Mouse (Mus musculus) lung, embryonic 14.5 days (tissue): Measurements from ENCODE around the gene Rbm4. TPM values are rescaled to one million over a fixed set of nuclear protein-coding genes. Genes with fewer than 3 reads are reported as not detected.

Experiments used
- ATAC-seq: fragments of 200-750 bp; cut with Nextera tagmentation; 2 replicates; pipeline ENCODE4 v1.8.0; 2017; ENCODE audit warnings: mild to moderate bottlenecking, moderate TSS enrichment, moderate library complexity; ENCODE audit not compliant: insufficient read depth
- DNase-seq: peaks from one replicate; pipeline ENCODE4 v3.0.0-alpha.2; 2015
- H3K27ac ChIP-seq: fragments of 300-500 bp; sonication (generic); 2 replicates; pipeline ENCODE4 v1.5.1; 2014; ENCODE audit warnings: low read depth, mild to moderate bottlenecking, moderate library complexity
- H3K27me3 ChIP-seq: fragments of 300-500 bp; sonication (generic); 2 replicates; pipeline ENCODE4 v1.6.1; 2014; ENCODE audit warnings: low read length, control low read depth; ENCODE audit not compliant: insufficient read depth
- H3K36me3 ChIP-seq: fragments of 300-500 bp; sonication (generic); 2 replicates; pipeline ENCODE4 v1.6.1; 2014; ENCODE audit warnings: control low read depth; ENCODE audit not compliant: insufficient read depth
- H3K4me1 ChIP-seq: fragments of 300-500 bp; sonication (generic); 2 replicates; pipeline ENCODE4 v1.6.1; 2014; ENCODE audit warnings: antibody characterized with exemption, control low read depth; ENCODE audit not compliant: insufficient read depth
- H3K4me2 ChIP-seq: fragments of 300-500 bp; sonication (generic); 2 replicates; pipeline ENCODE4 v1.6.1; 2014; ENCODE audit warnings: mild to moderate bottlenecking
- H3K4me3 ChIP-seq: fragments of 300-500 bp; sonication (generic); 2 replicates; pipeline ENCODE4 v1.5.1; 2014; ENCODE audit warnings: low read depth, low read length
- H3K9ac ChIP-seq: fragments of 300-500 bp; sonication (generic); 2 replicates; pipeline ENCODE4 v1.6.1; 2014
- H3K9me3 ChIP-seq: fragments of 300-500 bp; sonication (generic); 2 replicates; pipeline ENCODE4 v1.6.1; 2016; ENCODE audit warnings: low read depth, low read length, control low read depth
- CTCF ChIP-seq: IDR thresholded peaks from 2 replicates; pipeline ENCODE4 v1.5.1; 2016; ENCODE audit warnings: antibody characterized with exemption, low read depth
- WGBS: fragments of 180-500 bp; shearing (Covaris S2); extraction: QIAGEN DNeasy Blood & Tissue Kit; methylation state at CpG from one replicate; pipeline ENCODE4 v1.1.7; 2014; 5-methylcytosine and 5-hydroxymethylcytosine counted together
- polyA plus RNA-seq: library from polyadenylated mRNA; unstranded; fragments of >200 nt; fragmentation: Nextera tagmentation; extraction: Ambion mirVana; gene quantifications from 2 replicates; pipeline ENCODE4 v1.2.1, GENCODE M21; 2014

Rbm4 gene
- polyA plus RNA-seq, 1 experiment from 2014 or later: 62.8 TPM

DNA sequence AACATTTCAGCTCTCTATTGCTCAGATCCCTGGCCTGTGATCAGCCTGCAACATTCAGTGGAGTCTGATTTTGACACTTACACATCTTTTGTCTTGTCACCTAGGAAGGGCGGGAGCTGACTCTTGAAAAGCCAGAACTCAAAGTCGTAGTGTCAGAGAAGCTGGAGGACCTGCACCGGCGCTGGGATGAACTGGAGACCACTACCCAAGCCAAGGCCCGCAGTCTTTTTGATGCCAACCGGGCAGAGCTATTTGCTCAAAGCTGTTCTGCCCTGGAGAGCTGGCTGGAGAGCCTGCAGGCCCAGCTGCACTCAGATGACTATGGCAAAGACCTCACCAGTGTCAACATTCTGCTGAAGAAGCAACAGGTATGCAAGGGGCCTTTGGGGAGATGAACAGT lies 51.5 kb downstream of the Rbm4 start:
- WGBS: 90% methylated on average over 6 of the region's 6 CpGs

DNA sequence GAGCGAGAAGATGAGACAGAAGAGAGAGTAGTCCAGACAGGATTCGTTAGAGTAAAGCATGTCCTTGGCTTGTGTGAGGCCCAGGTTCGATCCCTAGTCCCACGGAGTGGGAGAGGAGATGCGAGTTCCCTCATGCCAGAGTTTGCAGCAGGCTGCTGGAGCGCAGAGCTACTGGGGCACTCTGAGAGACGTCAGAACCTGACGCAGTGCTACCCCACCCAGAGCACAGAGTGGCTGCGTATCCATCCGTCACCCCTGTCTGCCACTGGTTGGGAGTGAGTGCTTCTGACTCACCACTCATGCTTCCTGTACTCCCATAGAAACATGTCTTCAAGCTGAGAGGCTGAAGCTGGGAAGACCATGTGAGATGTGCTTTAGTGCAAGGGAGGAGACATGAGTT lies 52.2 kb downstream of the Rbm4 start:
- Histone ChIP-seq H3K27ac (no peak overlapping the region), H3K4me3 (no peak overlapping the region), H3K9me3 (no peaks in the 10 kb centered on the region), H3K9ac (no peak overlapping the region), H3K4me2 (no peak overlapping the region), H3K4me1 (no peaks in the 10 kb centered on the region), H3K27me3 (no peaks in the 10 kb centered on the region), H3K36me3 (no peaks in the 10 kb centered on the region)
- WGBS: 73% methylated on average over 10 of the region's 10 CpGs
- TF ChIP-seq CTCF: no peak
- DNase-seq (no peak), ATAC-seq (no peak)

More for the DNA sequence above, 51.5 kb downstream of the Rbm4 start:
- Histone ChIP-seq H3K9ac (no peak overlapping the region), H3K4me2 (no peak overlapping the region), H3K27me3 (no peaks in the 10 kb centered on the region), H3K27ac (no peak overlapping the region), H3K4me3 (no peak overlapping the region), H3K36me3 (no peaks in the 10 kb centered on the region), H3K9me3 (no peaks in the 10 kb centered on the region), H3K4me1 (no peaks in the 10 kb centered on the region)
- ATAC-seq: no peak
- DNase-seq: no peak
- TF ChIP-seq CTCF: no peak

DNA sequence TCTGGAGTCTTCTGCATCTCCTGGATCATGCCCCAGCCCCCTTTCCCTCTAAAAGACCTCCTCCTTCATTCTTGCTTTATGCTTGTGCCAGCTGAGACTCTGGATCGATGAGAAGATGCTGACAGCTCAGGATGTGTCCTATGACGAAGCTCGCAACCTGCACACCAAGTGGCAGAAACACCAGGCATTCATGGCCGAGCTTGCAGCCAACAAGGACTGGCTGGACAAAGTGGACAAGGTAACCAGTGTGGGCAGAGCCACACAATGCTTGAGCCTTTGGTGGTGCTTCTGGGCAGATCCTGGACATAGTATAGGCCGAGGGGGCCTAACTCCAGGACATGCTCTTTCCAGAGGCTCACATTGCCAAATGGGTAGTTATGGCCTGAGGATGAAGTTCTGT lies 53.9 kb downstream of the Rbm4 start:
- no peak overlapping the region for H3K27ac ChIP-seq
- H3K4me2 ChIP-seq: no peak overlapping the region
- WGBS: 81% methylated on average over 5 of the region's 5 CpGs
- no peak overlapping the region for H3K9ac ChIP-seq
- no peaks in the 10 kb centered on the region for H3K27me3 ChIP-seq
- ATAC-seq: no peak
- H3K9me3 ChIP-seq: no peaks in the 10 kb centered on the region
- no peak overlapping the region for H3K4me3 ChIP-seq
- TF ChIP-seq CTCF: no peak
- no peaks in the 10 kb centered on the region for H3K36me3 ChIP-seq
- H3K4me1 ChIP-seq: no peaks in the 10 kb centered on the region
- no peak for DNase-seq

DNA sequence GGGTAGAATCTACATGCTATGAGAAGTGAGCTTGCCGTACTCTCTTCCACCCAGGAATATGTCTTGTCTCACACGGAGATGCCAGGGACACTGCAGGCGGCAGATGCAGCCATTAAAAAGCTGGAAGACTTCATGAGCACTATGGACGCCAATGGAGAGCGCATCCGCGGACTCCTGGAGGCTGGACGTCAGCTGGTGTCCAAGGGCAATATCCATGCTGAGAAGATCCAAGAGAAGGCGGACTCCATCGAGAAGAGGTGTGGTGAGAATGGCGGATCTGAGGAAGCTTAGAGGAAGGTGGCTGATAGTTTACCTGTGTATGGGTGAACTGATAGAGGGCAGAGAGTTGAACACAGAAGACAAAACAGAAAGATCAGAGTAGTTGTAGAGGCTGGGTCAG lies 54.6 kb downstream of the Rbm4 start:
- no peaks in the 10 kb centered on the region for H3K27me3 ChIP-seq
- H3K27ac ChIP-seq: no peak overlapping the region
- H3K36me3 ChIP-seq: no peaks in the 10 kb centered on the region
- ATAC-seq (no peak), DNase-seq (no peak)
- H3K9ac ChIP-seq: no peak overlapping the region
- no peak overlapping the region for H3K4me3 ChIP-seq
- H3K4me2 ChIP-seq: no peak overlapping the region
- H3K9me3 ChIP-seq: no peaks in the 10 kb centered on the region
- TF ChIP-seq CTCF: no peak
- 90% methylated on average over 11 of the region's 11 CpGs for WGBS
- H3K4me1 ChIP-seq: no peaks in the 10 kb centered on the region

DNA sequence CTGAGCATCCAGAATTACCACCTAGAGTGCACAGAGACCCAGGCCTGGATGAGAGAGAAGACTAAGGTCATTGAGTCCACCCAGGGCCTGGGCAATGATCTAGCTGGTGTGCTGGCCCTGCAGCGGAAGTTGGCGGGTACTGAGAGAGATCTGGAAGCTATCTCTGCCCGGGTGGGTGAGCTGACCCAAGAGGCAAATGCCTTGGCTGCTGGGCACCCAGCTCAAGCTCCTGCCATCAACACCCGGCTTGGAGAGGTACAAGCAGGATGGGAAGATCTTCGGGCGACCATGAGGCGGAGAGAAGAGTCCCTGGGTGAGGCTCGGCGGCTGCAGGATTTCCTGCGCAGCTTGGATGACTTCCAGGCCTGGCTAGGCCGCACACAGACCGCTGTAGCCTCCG lies 55.8 kb downstream of the Rbm4 start:
- DNase-seq (no peak), ATAC-seq (no peak)
- 82% methylated on average over 13 of the region's 13 CpGs for WGBS
- H3K36me3 ChIP-seq: no peaks in the 10 kb centered on the region
- TF ChIP-seq CTCF: no peak
- no peaks in the 10 kb centered on the region for H3K9me3 ChIP-seq
- H3K4me2 ChIP-seq: no peak overlapping the region
- no peak overlapping the region for H3K4me3 ChIP-seq
- no peaks in the 10 kb centered on the region for H3K27me3 ChIP-seq
- H3K4me1 ChIP-seq: no peaks in the 10 kb centered on the region
- no peak overlapping the region for H3K9ac ChIP-seq
- H3K27ac ChIP-seq: no peak overlapping the region

Other genes with a start within 250 kb of the Rbm4 start
- 10.0 and 10.1 TPM in 2 replicates for gene Lrfn4, start 178.2 kb downstream of the Rbm4 start, polyA plus RNA-seq
- 72.6 and 74.7 TPM in 2 replicates for gene Rce1, start 168.3 kb downstream of the Rbm4 start, polyA plus RNA-seq
- 2.3 and 2.9 TPM in 2 replicates for gene Gm960, start 95.2 kb downstream of the Rbm4 start, polyA plus RNA-seq
- gene Sptbn2, start 82.7 kb downstream of the Rbm4 start, polyA plus RNA-seq: 1.3 and 1.4 TPM in 2 replicates
- 54.4 and 65.1 TPM in 2 replicates for gene Rbm4b, start 37.4 kb downstream of the Rbm4 start, polyA plus RNA-seq
- 20.5 and 25.3 TPM in 2 replicates for gene Gm21992, start 17.7 kb upstream of the Rbm4 start, polyA plus RNA-seq
- 95.8 and 101 TPM in 2 replicates for gene Rbm14, start 17.7 kb upstream of the Rbm4 start, polyA plus RNA-seq
- gene Ccs, start 45.4 kb upstream of the Rbm4 start, polyA plus RNA-seq: 47.2 and 47.7 TPM in 2 replicates
- gene Ccdc87, start 45.5 kb upstream of the Rbm4 start, polyA plus RNA-seq: 0.05 TPM in 2 replicates
- gene Ctsf, start 61.2 kb upstream of the Rbm4 start, polyA plus RNA-seq: 13.8 and 17.3 TPM in 2 replicates
- gene Actn3, start 84.0 kb upstream of the Rbm4 start, polyA plus RNA-seq: 1.5 and 1.6 TPM in 2 replicates
- 6.2 and 7.9 TPM in 2 replicates for gene Zdhhc24, start 84.8 kb upstream of the Rbm4 start, polyA plus RNA-seq
- 7.6 and 8.0 TPM in 2 replicates for gene Bbs1, start 112.7 kb upstream of the Rbm4 start, polyA plus RNA-seq
- gene Dpp3, start 134.4 kb upstream of the Rbm4 start, polyA plus RNA-seq: 84.0 and 88.6 TPM in 2 replicates
- 1.6 TPM in 2 replicates for gene Peli3, start 149.2 kb upstream of the Rbm4 start, polyA plus RNA-seq
- gene Mrpl11, start 168.2 kb upstream of the Rbm4 start, polyA plus RNA-seq: 120 TPM in 2 replicates
- 0.05 TPM in 1 of 2 replicates, not detected in the other for gene Npas4, start 196.4 kb upstream of the Rbm4 start, polyA plus RNA-seq
- 3.1 and 3.4 TPM in 2 replicates for gene Slc29a2, start 230.0 kb upstream of the Rbm4 start, polyA plus RNA-seq
- gene B4gat1, start 244.9 kb upstream of the Rbm4 start, polyA plus RNA-seq: 45.8 and 47.9 TPM in 2 replicates
- 1.3 and 1.8 TPM in 2 replicates for gene AC124502.3, start 245.0 kb upstream of the Rbm4 start, polyA plus RNA-seq
- 43.4 and 48.0 TPM in 2 replicates for gene Brms1, start 247.5 kb upstream of the Rbm4 start, polyA plus RNA-seq